Mouse (Mus musculus): Measurements from ENCODE around the gene Pih1d3. TPM values are rescaled to one million over a fixed set of nuclear protein-coding genes. Genes with fewer than 3 reads are reported as not detected.

Gene Pih1d3
- polyA plus RNA-seq (2012; rRNA removed), result not detected in 2 replicates

DNA sequence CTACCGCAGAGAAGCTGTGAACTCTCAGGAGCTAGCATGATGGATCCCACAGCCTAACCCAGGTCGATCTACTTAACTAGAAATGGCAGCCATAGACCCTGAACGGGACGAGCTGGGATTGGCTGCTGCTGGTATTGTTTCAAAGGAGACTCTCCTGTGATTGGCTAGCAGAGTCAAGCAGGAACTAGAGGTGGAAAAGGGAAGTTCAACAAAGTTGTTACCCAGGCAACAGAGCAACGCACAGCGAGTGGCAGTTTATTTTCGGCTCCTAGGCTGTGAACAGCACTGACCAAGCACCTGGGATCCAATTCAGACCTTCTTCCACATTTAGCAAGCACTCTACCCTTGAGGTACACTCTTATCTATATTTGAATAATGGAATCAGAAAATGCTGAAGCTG, at the start of gene Pih1d3, which contains the start of gene 4931428L18Rik:
Gene Pih1d3, plus strand, starts transcription at position 275 of the 400 bp plus-strand sequence.
Gene 4931428L18Rik, minus strand, starts transcription at position 121 of the 400 bp plus-strand sequence.
- TF ChIP-seq CTCF (IDR thresholded peaks at IDR 0.05; ENCODE audit: extremely low read depth, insufficient read length, insufficient replicate concordance, low read depth, low read length) (no peak), POLR2A (IDR thresholded peaks at IDR 0.05; ENCODE audit: low read depth, low read length) (no peak)
- no peaks in the 10 kb centered on the region for H3K36me3 ChIP-seq (ENCODE audit: control insufficient read depth, insufficient read depth, low read length)
- 75% methylated on average over 7 of the region's 7 CpGs for WGBS
- no peaks in the 10 kb centered on the region for H3K4me1 ChIP-seq (ENCODE audit: control insufficient read depth, insufficient read depth, insufficient read length, low read length)
- no peak within 1 kb of the TSS for H3K27ac ChIP-seq (ENCODE audit: insufficient read depth, low read depth, low read length)
- no peak within 1 kb of the TSS for H3K4me3 ChIP-seq (ENCODE audit: low read depth, low read length)
- no peaks in the 10 kb centered on the region for H3K27me3 ChIP-seq (ENCODE audit: control insufficient read depth, insufficient read depth, low read length)

DNA sequence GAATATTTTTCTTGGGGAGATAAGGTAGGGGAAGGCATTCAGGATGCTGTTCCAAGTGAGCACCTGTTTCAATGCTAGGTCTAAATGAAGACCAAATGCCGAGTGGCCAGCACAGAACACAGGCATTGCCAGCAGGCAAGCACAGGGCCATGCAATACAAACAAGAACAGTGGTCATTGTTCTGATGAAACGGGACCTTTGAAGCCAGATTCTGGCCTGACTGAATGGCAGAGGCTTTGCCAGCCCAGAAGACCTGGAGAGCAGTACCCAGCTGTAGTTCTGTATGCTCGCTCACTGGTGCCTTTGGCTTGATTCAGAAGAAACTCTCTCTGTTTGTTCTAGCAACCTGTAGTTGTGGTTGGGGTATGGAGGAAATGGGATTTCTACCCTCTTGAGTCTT, 47.2 kb upstream of the Pih1d3 start:
- no peak overlapping the region for H3K27ac ChIP-seq (ENCODE audit: insufficient read depth, low read depth, low read length)
- H3K4me1 ChIP-seq (ENCODE audit: control insufficient read depth, insufficient read depth, insufficient read length, low read length), result no peaks in the 10 kb centered on the region
- TF ChIP-seq POLR2A (IDR thresholded peaks at IDR 0.05; ENCODE audit: low read depth, low read length) (no peak), CTCF (IDR thresholded peaks at IDR 0.05; ENCODE audit: extremely low read depth, insufficient read length, insufficient replicate concordance, low read depth, low read length) (no peak)
- 63% methylated on average over 3 of the region's 3 CpGs for WGBS
- no peak overlapping the region for H3K4me3 ChIP-seq (ENCODE audit: low read depth, low read length)
- no peaks in the 10 kb centered on the region for H3K36me3 ChIP-seq (ENCODE audit: control insufficient read depth, insufficient read depth, low read length)
- H3K27me3 ChIP-seq (ENCODE audit: control insufficient read depth, insufficient read depth, low read length), result no peaks in the 10 kb centered on the region

DNA sequence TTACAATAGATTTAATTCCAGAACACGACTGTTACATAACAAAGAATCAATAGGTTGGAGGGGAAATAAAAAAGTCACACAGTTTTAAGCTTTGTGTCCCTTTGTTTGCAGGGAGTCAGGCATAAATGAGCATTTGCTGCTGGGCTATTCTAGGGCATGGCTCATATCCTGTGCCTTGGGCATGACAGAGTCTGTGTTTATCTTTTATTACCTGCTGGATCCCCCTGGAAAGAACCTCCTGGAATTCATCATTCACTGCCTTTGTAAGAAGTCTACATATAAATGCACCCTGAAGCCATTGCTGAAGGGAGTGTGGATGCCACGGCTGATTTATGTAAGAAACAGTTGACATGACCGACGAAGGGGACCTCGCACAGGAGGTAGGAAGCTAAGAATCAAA, 46.5 kb upstream of the Pih1d3 start, which contains the start of gene Lgsn:
Gene Lgsn, plus strand, starts transcription at position 301 of the 400 bp plus-strand sequence.
- H3K4me1 ChIP-seq (ENCODE audit: control insufficient read depth, insufficient read depth, insufficient read length, low read length), result no peaks in the 10 kb centered on the region
- no peak within 1 kb of the TSS for H3K27ac ChIP-seq (ENCODE audit: insufficient read depth, low read depth, low read length)
- TF ChIP-seq CTCF (IDR thresholded peaks at IDR 0.05; ENCODE audit: extremely low read depth, insufficient read length, insufficient replicate concordance, low read depth, low read length), result no peak
- no peak for TF ChIP-seq POLR2A (IDR thresholded peaks at IDR 0.05; ENCODE audit: low read depth, low read length)

DNA sequence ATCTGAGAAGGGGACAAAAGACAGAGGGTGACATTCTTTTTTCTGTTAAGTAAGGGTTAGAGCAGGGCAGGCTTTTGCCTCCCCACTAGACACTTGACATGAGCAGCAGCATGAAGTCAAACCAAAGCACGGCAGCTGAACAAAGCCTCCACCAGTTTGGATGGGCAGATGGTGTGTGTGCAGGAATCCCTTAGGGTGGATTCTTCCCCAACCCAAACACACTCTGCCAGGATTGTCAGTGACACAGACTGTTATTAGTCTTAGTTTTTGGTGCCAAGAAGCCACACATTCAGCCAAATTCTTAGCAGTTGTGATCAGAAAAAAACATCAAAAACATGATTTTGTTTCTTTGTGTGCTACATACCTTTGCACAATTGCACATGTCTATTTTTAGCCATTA, 44.4 kb upstream of the Pih1d3 start:
- Histone ChIP-seq H3K36me3 (ENCODE audit: control insufficient read depth, insufficient read depth, low read length) (no peaks in the 10 kb centered on the region), H3K27me3 (ENCODE audit: control insufficient read depth, insufficient read depth, low read length) (no peaks in the 10 kb centered on the region), H3K4me3 (ENCODE audit: low read depth, low read length) (no peak overlapping the region), H3K27ac (ENCODE audit: insufficient read depth, low read depth, low read length) (no peak overlapping the region), H3K4me1 (ENCODE audit: control insufficient read depth, insufficient read depth, insufficient read length, low read length) (no peaks in the 10 kb centered on the region)
- WGBS, result 79% methylated on average over 1 of the region's 1 CpGs
- no peak for TF ChIP-seq POLR2A (IDR thresholded peaks at IDR 0.05; ENCODE audit: low read depth, low read length)
- no peak for TF ChIP-seq CTCF (IDR thresholded peaks at IDR 0.05; ENCODE audit: extremely low read depth, insufficient read length, insufficient replicate concordance, low read depth, low read length)

More for the DNA sequence above, 46.5 kb upstream of the Pih1d3 start, which contains the start of gene Lgsn:
- H3K36me3 ChIP-seq (ENCODE audit: control insufficient read depth, insufficient read depth, low read length), result no peaks in the 10 kb centered on the region
- H3K27me3 ChIP-seq (ENCODE audit: control insufficient read depth, insufficient read depth, low read length), result no peaks in the 10 kb centered on the region
- no peak within 1 kb of the TSS for H3K4me3 ChIP-seq (ENCODE audit: low read depth, low read length)
- WGBS, result 75% methylated on average over 5 of the region's 5 CpGs

DNA sequence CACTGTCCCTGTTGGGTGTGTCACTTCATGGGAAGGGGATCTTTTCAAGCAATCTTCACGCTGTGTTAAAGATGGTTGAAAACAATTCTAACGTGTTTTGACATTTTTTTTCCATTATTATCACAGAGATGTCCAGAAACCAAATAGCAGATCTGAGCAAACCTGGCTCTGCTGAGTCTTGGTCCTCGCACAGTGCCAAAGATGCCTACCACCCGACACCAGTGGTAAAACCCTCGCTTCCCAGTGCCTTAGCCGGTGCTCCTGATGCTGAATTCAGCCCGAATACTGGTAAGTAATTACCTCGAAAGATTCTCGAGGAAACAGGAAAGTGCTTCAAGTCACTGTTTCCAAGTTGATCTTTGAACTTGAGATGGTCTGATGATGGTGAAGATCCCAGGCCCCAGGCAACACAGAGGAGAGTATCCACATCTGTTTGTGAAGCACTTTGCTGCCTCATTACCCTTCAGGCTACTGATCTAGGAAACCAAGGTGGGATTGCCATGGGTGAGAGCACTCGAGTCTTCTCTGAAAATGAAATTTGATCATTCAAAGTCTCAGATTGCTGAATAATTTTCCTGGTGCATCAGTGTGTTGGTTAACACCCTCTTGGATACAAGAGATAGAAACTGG, 32.3 kb upstream of the Pih1d3 start:
- Histone ChIP-seq H3K27ac (ENCODE audit: insufficient read depth, low read depth, low read length) (no peak overlapping the region), H3K36me3 (ENCODE audit: control insufficient read depth, insufficient read depth, low read length) (no peaks in the 10 kb centered on the region), H3K27me3 (ENCODE audit: control insufficient read depth, insufficient read depth, low read length) (no peaks in the 10 kb centered on the region), H3K4me1 (ENCODE audit: control insufficient read depth, insufficient read depth, insufficient read length, low read length) (no peaks in the 10 kb centered on the region), H3K4me3 (ENCODE audit: low read depth, low read length) (no peak overlapping the region)
- TF ChIP-seq CTCF (IDR thresholded peaks at IDR 0.05; ENCODE audit: extremely low read depth, insufficient read length, insufficient replicate concordance, low read depth, low read length) (no peak), POLR2A (IDR thresholded peaks at IDR 0.05; ENCODE audit: low read depth, low read length) (no peak)
- WGBS, result 71% methylated on average over 10 of the region's 10 CpGs

DNA sequence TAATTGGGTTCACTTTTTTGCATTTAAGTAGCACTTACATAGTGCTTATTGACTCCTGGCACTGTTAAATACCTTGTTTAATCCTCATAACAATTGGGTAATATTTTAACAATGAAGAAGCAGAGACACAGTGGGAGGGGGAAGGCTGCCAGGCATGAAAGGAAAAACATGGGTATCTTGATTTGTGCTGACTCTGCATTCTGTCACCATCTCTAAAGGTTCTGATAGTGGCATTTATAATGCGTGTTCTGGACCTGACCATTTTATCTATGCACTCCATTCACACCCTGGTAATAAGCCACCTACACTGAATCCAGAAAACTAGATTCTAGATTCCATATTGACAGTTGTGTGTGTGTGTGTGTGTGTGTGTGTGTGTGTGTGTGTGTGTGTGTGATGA, 27.0 kb upstream of the Pih1d3 start:
- H3K27me3 ChIP-seq (ENCODE audit: control insufficient read depth, insufficient read depth, low read length), result no peaks in the 10 kb centered on the region
- no peak for TF ChIP-seq CTCF (IDR thresholded peaks at IDR 0.05; ENCODE audit: extremely low read depth, insufficient read length, insufficient replicate concordance, low read depth, low read length)
- TF ChIP-seq POLR2A (IDR thresholded peaks at IDR 0.05; ENCODE audit: low read depth, low read length), result no peak
- no peak overlapping the region for H3K27ac ChIP-seq (ENCODE audit: insufficient read depth, low read depth, low read length)
- H3K4me1 ChIP-seq (ENCODE audit: control insufficient read depth, insufficient read depth, insufficient read length, low read length), result no peaks in the 10 kb centered on the region
- no peaks in the 10 kb centered on the region for H3K36me3 ChIP-seq (ENCODE audit: control insufficient read depth, insufficient read depth, low read length)
- no peak overlapping the region for H3K4me3 ChIP-seq (ENCODE audit: low read depth, low read length)
- WGBS, result 73% methylated on average over 1 of the region's 1 CpGs

DNA sequence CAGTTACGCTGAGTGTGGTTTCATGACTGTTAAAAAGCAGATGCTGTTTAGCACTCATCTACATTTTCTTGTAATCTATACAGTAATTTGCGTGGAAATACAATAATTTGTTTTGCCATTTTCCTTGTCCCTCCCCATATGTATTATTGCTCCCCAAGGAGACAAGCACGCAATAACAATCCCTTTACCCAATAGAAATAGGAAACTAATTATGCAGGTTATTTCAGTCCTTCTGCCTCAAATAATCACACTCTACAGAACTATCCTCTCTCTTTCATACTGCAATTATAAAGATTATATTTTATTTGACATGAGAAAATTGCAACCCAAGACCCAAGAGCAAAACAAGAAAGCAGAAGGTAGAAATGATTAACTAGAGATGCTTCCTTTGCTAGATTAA, 25.7 kb upstream of the Pih1d3 start:
- Histone ChIP-seq H3K36me3 (ENCODE audit: control insufficient read depth, insufficient read depth, low read length) (no peaks in the 10 kb centered on the region), H3K4me3 (ENCODE audit: low read depth, low read length) (no peak overlapping the region), H3K27ac (ENCODE audit: insufficient read depth, low read depth, low read length) (no peak overlapping the region), H3K4me1 (ENCODE audit: control insufficient read depth, insufficient read depth, insufficient read length, low read length) (no peaks in the 10 kb centered on the region), H3K27me3 (ENCODE audit: control insufficient read depth, insufficient read depth, low read length) (no peaks in the 10 kb centered on the region)
- no peak for TF ChIP-seq POLR2A (IDR thresholded peaks at IDR 0.05; ENCODE audit: low read depth, low read length)
- no peak for TF ChIP-seq CTCF (IDR thresholded peaks at IDR 0.05; ENCODE audit: extremely low read depth, insufficient read length, insufficient replicate concordance, low read depth, low read length)
- WGBS, result 94% methylated on average over 3 of the region's 3 CpGs

Measured in small intestine, adult 2 months (tissue).